Mouse (Mus musculus): ENCODE measurements around the gene Zswim3. TPM values are rescaled to one million over a fixed set of nuclear protein-coding genes. Genes with fewer than 3 reads are reported as not detected.
"Not testable (repeated sequence)": the region's sequence is repeated elsewhere in the genome, so short reads cannot be mapped to it uniquely, and the experiment has no call there.

Zswim3 gene
- total RNA-seq, 2 experiments from 2014 or later: 8.9 to 9.0 TPM

DNA sequence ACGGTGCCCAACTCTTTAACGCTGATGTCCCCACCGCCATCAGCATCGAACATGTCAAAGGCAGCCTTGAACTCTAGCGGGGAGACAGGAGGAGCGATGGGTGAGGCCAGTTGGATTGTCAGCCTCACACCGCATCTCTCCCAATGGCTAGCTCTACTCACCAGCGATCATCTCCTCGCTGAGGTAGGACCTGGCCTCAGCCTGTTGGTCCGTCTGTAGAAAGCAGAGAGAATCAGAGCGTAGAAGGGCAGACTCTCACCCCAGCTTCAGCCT lies 26.9 kb upstream of the Zswim3 start:
- no peak for DNase-seq (ENCODE audit: extremely low spot score in 1 of 2, low spot score in 2 of 2)
- intact Hi-C loops (cut with DNase I): no loop called here

DNA sequence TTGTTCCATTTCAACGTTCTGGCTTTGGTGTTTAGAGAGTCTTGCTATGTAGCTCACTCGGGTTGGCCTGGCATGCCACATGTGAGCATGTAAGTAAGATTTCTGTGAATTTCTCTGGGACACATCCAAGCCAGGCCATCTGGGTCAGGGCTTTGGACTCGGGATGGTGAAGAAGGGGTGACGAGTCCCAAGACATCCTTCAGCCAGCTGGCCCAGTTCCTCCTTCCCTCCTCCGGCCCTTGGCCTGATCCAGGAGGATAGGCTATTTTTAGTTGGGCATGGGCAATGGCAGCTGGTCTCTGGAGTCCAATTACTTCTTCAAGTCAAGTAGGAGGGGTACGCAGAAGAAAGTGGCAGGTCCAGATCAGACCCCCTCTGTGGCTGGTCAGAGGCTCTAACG lies 26.1 kb upstream of the Zswim3 start:
- intact Hi-C loops (cut with DNase I): no loop called here
- no peak for DNase-seq (ENCODE audit: extremely low spot score in 1 of 2, low spot score in 2 of 2)

DNA sequence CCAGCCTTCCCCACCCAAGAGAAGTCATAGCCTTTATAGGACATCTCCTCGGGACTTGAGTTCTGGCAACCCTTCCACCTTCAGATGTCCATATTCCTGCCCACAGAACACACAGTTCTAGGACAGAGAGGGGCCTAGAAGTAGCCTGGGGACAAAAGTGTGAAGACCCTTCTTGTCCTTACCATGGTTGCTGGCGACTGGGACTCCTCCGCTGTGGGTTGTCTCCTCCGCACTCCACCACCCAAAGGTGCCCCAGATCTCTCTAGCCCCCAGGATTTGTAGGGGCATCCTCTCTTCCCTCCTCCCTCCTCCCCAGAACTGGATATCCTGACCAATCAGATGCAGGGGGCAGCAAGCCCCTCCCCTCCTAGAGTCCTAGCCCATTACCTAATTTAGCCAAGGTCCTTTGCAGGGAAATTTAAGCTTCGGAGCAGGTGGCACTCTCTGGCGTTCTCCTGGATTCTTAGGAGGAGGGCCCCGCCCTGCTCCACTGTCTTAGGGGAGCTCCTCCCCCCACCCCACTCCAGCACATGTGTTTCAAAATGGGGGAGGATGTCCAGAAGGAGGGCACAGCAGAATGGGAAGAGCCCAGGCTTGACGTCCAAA lies 25.3 kb upstream of the Zswim3 start, which contains the start of gene Tnnc2:
Tnnc2 (minus strand) TSS at position 487 of the 606 bp plus-strand sequence.
- intact Hi-C loops (cut with DNase I): no loop called here

DNA sequence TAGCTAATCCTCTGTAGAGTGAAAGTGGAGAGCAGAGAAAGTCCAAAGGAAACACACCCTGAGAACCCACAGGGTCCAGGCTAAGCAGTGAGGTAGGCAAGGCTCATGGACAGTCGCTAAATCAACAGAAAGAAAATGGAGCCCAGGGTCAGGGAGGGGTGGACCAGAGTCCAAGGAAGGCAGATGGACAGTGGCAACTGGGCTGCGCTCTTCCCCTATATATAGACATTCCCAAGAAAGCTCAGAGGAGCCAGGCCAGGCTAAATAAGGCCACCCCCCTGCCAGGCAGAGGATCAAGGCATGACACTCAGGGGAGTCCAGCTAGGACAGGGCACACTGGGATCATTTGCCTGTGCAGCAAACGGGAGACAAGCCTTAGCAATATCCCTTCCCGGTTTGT lies 23.0 kb upstream of the Zswim3 start:
- intact Hi-C loops (cut with DNase I): no loop called here
- no peak for DNase-seq (ENCODE audit: extremely low spot score in 1 of 2, low spot score in 2 of 2)

More for the DNA sequence above, 25.3 kb upstream of the Zswim3 start, which contains the start of gene Tnnc2:
- DNase-seq (ENCODE audit: extremely low spot score in 1 of 2, low spot score in 2 of 2): no peak

DNA sequence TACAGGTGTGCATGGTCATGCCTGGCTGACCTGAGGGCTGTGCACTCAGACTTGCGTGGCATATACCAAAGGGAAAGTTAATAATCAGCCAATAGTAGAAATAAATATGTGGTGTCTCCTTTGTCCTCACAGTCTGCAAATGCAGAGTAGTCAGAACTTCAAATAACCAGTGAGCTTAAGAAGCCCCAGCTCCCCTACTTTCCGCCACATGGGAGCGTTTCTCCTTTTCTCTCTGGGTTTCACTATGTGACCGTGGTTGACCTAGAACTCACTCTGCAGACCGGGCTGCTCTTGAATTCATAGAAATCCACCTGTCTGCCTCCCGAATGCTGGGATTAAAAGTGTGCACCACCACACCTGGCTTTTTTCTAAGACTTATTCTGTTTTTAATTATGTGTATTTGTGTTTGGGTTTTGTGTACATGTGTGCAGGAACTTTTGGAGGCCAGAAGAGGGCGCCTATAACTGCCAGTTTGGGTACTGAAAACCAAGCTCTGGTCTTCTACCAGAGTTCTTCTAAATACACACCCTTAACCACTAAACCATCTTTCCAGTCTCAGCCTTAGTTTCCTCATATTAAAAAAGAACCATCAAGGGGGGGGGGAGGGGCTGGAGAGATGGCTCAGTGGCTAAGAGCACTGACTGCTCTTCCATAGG lies 20.8 kb upstream of the Zswim3 start:
- DNase-seq (ENCODE audit: extremely low spot score in 1 of 2, low spot score in 2 of 2): no peak
- intact Hi-C loops (cut with DNase I): no loop called here

DNA sequence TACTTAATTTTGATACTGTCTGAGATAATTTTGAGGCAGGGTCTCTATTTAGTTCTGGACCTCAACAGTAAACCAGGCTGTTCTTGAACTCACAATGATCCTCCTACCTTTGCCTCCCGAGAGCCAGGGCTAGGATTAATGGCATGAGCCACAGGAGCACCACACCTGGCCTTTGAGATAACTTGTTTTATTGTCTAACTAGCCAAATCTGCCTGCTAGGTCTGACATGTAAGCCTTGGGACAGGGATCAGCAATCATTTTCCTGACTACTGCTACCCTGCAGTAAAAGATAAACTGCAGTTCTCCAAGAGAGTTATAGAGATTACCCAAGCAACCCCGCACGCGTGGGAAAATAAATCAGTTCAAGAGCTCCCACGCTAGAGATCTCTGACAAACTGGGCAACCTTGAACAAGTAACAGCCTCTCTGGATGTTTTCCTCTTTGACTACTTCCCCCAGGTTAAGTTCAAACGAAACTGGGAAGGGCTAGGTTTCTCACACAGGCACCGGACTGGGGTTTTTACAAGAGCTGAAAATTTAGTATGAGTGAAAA lies 20.0 kb upstream of the Zswim3 start:
- intact Hi-C loops (cut with DNase I): no loop called here
- no peak for DNase-seq (ENCODE audit: extremely low spot score in 1 of 2, low spot score in 2 of 2)

DNA sequence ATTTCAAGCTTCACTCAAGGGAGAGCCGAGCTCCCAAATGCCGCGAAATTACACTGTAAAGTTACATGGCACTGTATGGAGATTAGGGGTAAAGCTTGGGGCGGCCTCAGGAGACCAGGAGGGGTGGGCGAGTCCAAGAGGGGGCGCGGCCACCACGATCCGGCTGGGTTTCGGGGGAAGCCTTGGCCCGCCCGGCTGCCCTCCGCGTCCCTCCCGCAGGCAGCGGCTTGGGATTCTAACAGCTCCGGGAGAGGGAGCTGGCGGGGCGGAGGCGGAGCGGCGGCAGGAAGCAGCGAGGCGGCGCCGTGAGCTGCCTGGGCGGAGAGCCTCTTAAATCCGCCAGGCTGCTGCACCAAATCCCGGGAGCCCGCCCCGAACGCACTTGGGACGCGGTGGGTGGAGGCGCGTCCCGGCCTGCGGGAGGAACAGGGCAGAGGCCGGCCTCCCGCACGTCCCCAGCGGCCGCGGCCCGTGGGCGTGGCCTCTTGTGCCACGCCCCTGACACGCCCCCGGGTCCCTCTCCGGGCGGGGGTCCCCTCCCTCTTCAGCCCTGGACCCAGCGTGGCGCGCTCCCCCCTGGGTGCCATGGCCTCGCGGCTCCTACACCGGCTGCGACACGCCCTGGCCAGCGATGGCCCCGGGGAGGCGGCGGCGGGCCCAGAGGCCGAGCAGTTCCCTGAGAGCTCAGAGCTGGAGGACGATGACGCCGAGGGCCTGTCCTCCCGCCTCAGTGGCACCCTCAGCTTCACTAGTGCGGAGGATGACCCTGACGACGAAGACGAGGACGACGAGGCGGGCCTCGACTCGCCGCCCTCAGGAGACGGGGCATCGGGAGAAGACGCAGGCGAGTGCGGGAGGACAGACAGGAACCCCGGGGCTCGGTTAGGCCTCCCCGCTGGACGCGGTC lies 19.2 kb upstream of the Zswim3 start, which contains the start of gene Snx21:
Snx21 (plus strand) TSS at position 343 of the 907 bp plus-strand sequence.
- intact Hi-C loops (cut with DNase I): no loop called here
- peak; percentile 72 to 93 for DNase-seq (ENCODE audit: extremely low spot score in 1 of 2, low spot score in 2 of 2)

DNA sequence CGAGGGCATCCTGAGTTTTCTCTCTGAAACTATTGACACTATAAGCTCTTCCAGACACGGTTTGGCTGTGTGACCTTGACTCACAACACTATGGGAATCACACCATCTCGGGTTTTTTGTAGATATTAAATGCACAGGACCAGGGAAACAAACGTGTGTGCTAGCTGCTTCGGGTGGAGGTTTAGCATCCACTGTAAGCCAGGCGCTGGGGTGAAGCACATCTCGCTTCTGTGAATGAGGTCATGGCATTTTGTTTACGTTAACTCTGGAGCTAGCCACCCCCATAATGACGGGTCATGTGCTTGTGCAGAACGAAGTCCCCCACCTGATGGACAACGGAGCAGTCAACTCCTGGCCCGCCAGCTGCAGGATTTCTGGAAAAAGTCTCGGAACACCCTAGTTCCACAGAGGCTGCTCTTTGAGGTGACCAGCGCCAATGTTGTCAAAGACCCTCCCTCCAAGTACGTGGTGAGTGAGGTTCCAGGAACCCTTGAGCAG lies 18.5 kb upstream of the Zswim3 start:
- intact Hi-C loops (cut with DNase I): no loop called here

DNA sequence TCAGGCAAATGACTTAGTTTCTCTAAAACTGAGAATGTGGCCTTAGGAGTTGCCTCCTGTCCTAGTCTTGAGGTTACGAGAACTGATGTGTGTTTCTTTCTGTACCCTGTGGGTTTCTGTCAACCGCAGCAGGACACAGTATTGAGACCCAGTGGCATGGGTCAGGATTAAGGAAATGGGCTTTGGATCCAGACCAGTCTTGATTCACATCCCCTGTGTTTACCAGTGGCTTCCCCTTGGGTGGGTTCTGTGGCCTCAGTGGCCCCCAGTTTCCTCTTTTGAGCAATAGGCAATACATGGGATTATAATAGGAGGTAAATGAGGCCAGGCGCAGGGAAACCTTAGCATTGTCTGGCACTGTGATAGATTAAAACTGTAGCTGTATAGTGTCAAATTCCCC lies 17.9 kb upstream of the Zswim3 start:
- intact Hi-C loops (cut with DNase I): no loop called here
- no peak for DNase-seq (ENCODE audit: extremely low spot score in 1 of 2, low spot score in 2 of 2)

More for the DNA sequence above, 18.5 kb upstream of the Zswim3 start:
- DNase-seq (ENCODE audit: extremely low spot score in 1 of 2, low spot score in 2 of 2): no peak

DNA sequence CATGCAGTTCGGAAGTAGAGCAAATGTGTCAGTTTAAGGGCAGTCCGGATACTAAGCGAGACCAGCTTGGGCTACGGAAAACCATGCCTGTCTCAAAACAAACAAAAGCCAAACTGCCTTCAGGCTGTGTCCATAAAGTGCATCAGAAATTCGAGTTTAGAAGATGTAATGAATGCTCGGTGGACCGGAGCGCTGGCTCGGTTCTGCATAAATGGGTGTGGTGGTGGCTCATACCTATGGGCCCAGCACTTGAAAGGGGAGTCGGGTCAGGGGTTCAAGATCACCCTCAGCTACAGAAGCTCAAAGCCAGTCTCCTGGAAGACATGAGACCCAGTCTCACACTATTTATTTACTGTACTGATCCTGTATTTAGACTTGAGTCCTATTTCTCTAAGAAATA lies 17.1 kb upstream of the Zswim3 start:
- intact Hi-C loops (cut with DNase I): no loop called here
- DNase-seq (ENCODE audit: extremely low spot score in 1 of 2, low spot score in 2 of 2): no peak

DNA sequence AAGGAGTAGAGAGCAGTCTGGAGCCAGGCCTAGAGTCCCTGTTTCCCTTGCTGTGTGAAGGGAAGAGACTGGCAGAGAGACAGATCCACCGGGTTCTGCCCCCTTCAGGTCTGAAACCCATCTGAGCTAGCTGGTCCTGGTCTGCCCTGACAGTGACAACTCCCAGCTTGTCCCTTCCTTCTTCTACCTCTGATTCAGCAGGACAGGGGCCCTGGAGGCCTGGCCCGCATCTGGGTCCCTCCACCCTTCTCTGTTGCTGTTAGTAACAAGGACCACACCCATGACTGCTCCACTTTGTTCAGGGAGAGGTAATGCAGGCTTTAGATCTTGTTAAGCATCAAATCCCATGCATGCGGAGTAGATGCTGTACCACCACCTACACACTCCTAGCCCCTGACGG lies 16.5 kb upstream of the Zswim3 start:
- no peak for DNase-seq (ENCODE audit: extremely low spot score in 1 of 2, low spot score in 2 of 2)
- intact Hi-C loops (cut with DNase I): no loop called here

DNA sequence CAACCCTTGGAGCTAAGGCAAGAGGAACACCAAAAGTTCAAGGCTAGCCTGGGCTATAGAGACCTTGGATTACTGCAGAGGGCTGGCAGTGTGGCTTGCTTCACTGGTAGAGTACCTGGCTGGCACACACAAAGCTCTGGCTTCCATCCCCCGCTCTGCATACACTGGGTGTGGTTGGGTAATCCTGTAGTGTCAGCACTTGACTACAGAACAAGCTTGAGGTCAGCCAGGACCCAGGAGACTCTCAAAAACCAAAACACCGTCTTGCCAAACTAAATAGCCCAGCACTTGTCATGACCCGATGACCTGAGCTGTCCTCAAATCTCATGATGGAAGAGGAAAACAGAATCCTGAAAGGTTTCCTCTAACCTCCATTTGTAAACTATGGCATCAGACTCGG lies 14.4 kb upstream of the Zswim3 start:
- no peak for DNase-seq (ENCODE audit: extremely low spot score in 1 of 2, low spot score in 2 of 2)
- intact Hi-C loops (cut with DNase I): no loop called here

DNA sequence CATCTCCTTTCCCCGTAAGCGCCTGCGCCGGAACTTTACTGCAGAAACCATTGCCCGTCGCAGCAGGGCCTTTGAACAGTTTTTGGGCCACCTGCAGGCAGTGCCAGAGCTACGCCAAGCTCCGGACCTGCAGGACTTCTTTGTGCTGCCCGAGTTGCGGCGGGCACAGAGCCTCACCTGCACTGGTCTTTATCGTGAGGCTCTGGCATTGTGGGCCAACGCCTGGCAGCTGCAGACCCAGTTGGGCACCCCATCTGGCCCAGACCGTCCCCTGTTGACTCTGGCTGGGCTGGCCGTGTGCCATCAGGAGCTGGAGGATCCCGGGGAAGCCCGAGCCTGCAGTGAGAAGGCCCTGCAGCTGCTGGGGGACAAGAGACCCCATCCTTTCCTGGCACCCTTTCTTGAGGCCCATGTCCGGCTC lies 13.0 kb upstream of the Zswim3 start:
- intact Hi-C loops (cut with DNase I): no loop called here
- DNase-seq (ENCODE audit: extremely low spot score in 1 of 2, low spot score in 2 of 2): peak in 1 of 2 experiments; percentile 50

DNA sequence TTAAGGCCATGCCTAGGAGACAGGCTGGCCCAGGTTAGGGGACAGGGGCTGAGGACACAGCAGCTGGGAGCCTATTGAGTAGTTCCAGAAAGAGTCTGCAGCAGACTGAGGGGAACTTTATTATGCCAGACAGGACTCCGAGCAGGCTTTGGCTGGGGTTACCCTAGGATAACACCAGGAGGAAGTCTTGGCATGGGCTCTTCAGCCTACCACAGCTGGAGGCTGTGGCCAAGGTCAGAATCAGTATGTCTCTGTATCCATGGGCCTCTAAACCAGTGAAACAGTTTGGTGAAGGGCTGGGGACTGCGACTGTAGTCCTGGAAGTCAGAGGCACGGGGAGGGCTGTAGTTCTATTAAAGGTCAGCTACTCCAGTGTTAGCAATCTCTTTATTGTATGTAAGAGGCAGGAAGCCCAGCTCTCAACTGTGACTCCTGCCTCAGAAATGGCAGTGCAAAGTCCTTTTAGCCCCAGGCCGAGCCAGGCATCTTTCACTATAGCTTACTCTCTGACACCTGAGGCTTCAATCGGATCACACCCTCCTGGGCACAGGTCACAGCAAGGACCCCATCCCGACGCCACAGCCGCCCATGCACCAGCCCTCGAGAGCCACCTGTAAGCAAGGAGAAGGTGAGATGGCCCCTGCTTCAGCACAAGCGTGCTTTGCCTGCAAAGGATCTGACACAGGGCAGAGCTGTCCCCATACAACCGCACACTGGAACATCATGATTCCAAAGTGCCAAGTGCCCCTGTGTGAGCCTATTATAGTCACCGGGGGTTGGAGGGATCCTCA lies 12.3 kb upstream of the Zswim3 start:
- intact Hi-C loops (cut with DNase I): no loop called here
- no peak for DNase-seq (ENCODE audit: extremely low spot score in 1 of 2, low spot score in 2 of 2)

DNA sequence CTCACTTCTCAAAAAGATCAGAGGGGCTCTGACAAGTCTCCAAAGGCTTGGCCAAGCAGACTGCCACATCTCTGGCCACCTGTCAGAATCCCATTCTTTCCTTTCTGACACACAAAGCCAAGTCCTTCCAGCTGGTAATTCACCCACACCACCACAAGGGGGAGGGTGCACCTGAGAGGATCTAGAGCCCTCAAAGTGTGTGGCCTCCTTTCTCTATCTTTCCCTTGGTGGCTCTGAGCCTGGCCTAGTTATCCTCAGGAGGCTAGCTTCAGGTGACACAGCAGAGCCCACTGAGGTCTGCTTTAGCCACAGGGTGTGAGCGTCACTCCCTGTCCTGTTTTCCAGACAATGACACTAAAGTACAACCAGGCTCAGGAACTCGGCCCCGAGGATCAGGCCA lies 11.7 kb upstream of the Zswim3 start:
- intact Hi-C loops (cut with DNase I): no loop called here
- DNase-seq (ENCODE audit: extremely low spot score in 1 of 2, low spot score in 2 of 2): peak in 1 of 2 experiments; percentile 62

DNA sequence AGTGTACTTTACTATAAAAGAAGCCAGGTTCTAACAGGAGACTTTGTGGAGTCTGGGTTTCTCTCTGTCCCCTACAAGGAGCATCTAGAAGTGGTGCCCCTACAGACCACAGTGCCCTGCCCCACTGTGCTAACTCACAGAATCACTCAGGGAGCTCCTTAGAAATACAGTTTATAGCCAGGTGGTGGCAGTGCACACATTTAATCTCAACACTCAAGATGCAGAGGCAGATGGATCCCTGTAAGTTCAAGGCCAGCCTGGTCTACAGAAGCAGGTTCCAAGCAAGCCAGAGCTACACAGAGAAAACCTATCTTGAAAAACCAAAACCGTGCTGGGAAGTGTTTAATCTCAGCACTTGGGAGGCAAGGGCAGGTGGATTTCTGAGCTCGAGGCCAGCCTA lies 11.1 kb upstream of the Zswim3 start:
- intact Hi-C loops (cut with DNase I): no loop called here
- DNase-seq (ENCODE audit: extremely low spot score in 1 of 2, low spot score in 2 of 2): no peak

DNA sequence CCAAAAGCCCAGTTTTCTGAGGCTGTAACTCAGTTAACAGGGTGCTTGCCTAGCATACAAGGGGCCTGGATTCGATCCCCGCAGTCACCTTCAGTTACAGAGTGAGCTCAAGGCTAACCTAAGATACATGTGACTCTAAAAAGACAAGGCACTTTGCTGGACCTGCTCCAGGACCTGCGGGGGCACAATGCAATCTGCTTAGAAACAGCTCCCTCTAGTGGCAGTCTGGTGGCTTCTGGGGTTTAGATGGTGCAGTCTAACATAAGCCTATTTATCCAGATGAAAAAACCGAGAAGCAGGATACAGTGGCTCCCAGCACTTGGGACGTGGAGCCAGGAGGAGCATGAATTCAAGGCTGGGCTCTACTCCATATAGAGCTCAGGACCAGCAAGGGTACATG lies 10.6 kb upstream of the Zswim3 start:
- intact Hi-C loops (cut with DNase I): no loop called here

DNA sequence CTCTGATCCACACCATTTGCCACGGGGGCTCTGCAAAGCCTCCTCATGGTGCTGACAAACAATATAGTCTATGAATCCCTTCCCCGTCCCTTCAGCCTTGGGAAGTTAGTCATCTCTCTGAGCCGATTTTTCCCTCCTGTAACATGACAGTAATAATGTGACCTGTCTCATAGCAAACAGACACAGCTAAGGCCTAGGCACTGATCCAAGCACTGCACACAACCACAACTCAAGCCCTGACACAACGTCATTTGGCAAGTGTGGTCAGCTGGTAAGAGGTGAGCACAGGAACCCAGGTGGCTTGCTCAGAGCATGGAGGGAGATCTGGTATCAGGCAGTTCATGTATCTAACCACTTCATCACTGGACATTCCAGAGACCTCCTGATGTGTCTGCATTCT lies 9.0 kb upstream of the Zswim3 start:
- intact Hi-C loops (cut with DNase I): no loop called here
- no peak for DNase-seq (ENCODE audit: extremely low spot score in 1 of 2, low spot score in 2 of 2)

More for the DNA sequence above, 10.6 kb upstream of the Zswim3 start:
- DNase-seq (ENCODE audit: extremely low spot score in 1 of 2, low spot score in 2 of 2): peak; percentile 80 to 91

DNA sequence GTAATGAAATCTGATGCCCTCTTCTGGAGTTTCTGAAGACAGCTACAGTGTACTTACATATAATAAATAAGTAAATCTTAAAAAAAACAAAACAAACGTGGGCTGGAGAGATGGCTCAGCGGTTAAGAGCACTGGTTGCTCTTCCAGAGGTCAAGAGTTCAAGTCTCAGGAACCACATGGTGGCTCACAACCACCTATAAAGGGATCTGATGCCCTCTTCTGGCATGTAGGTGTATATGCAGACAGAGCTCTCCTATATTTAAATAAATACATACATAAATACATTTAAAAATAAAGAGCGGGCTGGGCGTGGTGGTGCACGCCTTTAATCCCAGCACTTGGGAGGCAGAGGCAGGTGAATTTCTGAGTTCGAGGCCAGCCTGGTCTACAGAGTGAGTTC lies 6.3 kb upstream of the Zswim3 start:
- intact Hi-C loops (cut with DNase I); DNase-seq (ENCODE audit: extremely low spot score in 1 of 2, low spot score in 2 of 2): not testable (repeated sequence)

Measured in left cerebral cortex, postnatal 10 days (tissue).